Mouse (Mus musculus) lung, postnatal 25 days (tissue): Measurements from ENCODE around the gene Gm21117.
"Not testable (repeated sequence)": the region's sequence is repeated elsewhere in the genome, so short reads cannot be mapped to it uniquely, and the experiment has no call there.

Experiments used
- DNase-seq: peaks from one replicate; pipeline ENCODE4 v3.0.0; 2022; ENCODE audit warnings: low spot score

Gm21117 gene

GRCm38 (mm10) chrY:51124920-51125319 is at the start of gene Gm21117:
TSS of gene Gm21117 (plus strand) at chrY:51125220.
- DNase-seq = not testable (repeated sequence)
